Mouse (Mus musculus): ENCODE results near the gene Atg16l2.

DNA sequence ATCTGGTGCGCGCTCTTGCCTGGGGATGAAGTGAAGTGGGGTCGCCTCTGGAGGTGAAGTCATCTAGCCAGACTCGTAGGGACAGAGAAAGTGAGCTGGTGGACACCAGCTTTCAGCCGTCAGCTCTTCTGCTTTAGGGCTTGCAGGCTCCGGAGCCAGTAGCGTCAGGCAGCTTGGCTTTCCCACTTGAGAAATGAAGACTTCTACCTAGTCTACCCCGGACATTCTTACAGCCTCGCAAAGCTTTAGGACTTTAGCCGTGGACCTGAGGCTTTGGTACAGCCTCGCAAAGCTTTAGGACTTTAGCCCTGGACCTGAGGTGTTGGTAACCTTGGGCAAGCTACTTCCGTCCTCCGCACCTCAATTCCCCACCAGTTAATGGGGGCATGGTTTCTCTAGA lies 46.3 kb upstream of the Atg16l2 start:
- TF ChIP-seq CTCF (conservative IDR thresholded peaks at IDR 0.05; ENCODE audit: low read length) (no peak), POU5F1 (IDR thresholded peaks at IDR 0.05; ENCODE audit: borderline replicate concordance, low read length) (no peak)
